Mouse (Mus musculus): ENCODE measurements around the gene Kxd1.
"Not testable (repeated sequence)": the region's sequence is repeated elsewhere in the genome, so short reads cannot be mapped to it uniquely, and the experiment has no call there.

The Kxd1 gene

GRCm38 (mm10) chr8:70513441-70513840 lies 14.3 kb downstream of the Kxd1 start:
- DNase-seq (ENCODE audit: low spot score in 2 of 2): no peak

GRCm38 (mm10) chr8:70512253-70512903 lies 15.4 kb downstream of the Kxd1 start:
- DNase-seq (ENCODE audit: low spot score in 2 of 2): no peak

- no peak for DNase-seq (ENCODE audit: low spot score in 2 of 2)
Measured at GRCm38 (mm10) chr8:70511770-70512169, 16.0 kb downstream of the Kxd1 start.

- DNase-seq (ENCODE audit: low spot score in 2 of 2): not testable (repeated sequence)
Measured at GRCm38 (mm10) chr8:70511174-70511573, 16.6 kb downstream of the Kxd1 start.

- DNase-seq (ENCODE audit: low spot score in 2 of 2): peak; percentile 96 to 97
Measured at GRCm38 (mm10) chr8:70510228-70510915, 17.4 kb downstream of the Kxd1 start, which contains the start of gene Uba52. Gene Uba52, minus strand, starts transcription at chr8:70510801.

- DNase-seq (ENCODE audit: low spot score in 2 of 2): no peak
Measured at GRCm38 (mm10) chr8:70509281-70509952, 18.3 kb downstream of the Kxd1 start.

- no peak for DNase-seq (ENCODE audit: low spot score in 2 of 2)
Measured at GRCm38 (mm10) chr8:70507027-70507393, 20.7 kb downstream of the Kxd1 start.

GRCm38 (mm10) chr8:70506328-70507026 lies 21.3 kb downstream of the Kxd1 start, which contains the start of gene Rex1bd:
Gene Rex1bd, minus strand, starts transcription at chr8:70506752.
- DNase-seq (ENCODE audit: low spot score in 2 of 2): peak; percentile 92

- no peak for DNase-seq (ENCODE audit: low spot score in 2 of 2)
Measured at GRCm38 (mm10) chr8:70505698-70506327, 21.9 kb downstream of the Kxd1 start.

GRCm38 (mm10) chr8:70504851-70505250 lies 22.9 kb downstream of the Kxd1 start:
- DNase-seq (ENCODE audit: low spot score in 2 of 2): peak; percentile 63 to 79

GRCm38 (mm10) chr8:70504291-70504716 lies 23.5 kb downstream of the Kxd1 start:
- DNase-seq (ENCODE audit: low spot score in 2 of 2): peak; percentile 59 to 71

GRCm38 (mm10) chr8:70503062-70503750 lies 24.6 kb downstream of the Kxd1 start:
- DNase-seq (ENCODE audit: low spot score in 2 of 2): peak in 1 of 2 experiments; percentile 61

GRCm38 (mm10) chr8:70502540-70502939 lies 25.2 kb downstream of the Kxd1 start:
- no peak for DNase-seq (ENCODE audit: low spot score in 2 of 2)

- DNase-seq (ENCODE audit: low spot score in 2 of 2): no peak
Measured at GRCm38 (mm10) chr8:70501820-70502529, 25.8 kb downstream of the Kxd1 start.

- no peak for DNase-seq (ENCODE audit: low spot score in 2 of 2)
Measured at GRCm38 (mm10) chr8:70500386-70501301, 27.1 kb downstream of the Kxd1 start.

- DNase-seq (ENCODE audit: low spot score in 2 of 2): no peak
Measured at GRCm38 (mm10) chr8:70495771-70496062, 32.0 kb downstream of the Kxd1 start.

GRCm38 (mm10) chr8:70495001-70495770 lies 32.6 kb downstream of the Kxd1 start:
- DNase-seq (ENCODE audit: low spot score in 2 of 2): no peak

GRCm38 (mm10) chr8:70494416-70494945 lies 33.3 kb downstream of the Kxd1 start:
- no peak for DNase-seq (ENCODE audit: low spot score in 2 of 2)
